Mouse (Mus musculus) cortical plate, adult 2 months (tissue): ENCODE measurements at regions not wholly inside any gene's neighbourhood (a gene's known extent, or its start where the extent isn't known, plus 50 kb on each side); places are given as distances from the start of the nearest gene placed in this dataset.

Experiments
- CTCF ChIP-seq: fragments of 200-500 bp; IDR thresholded peaks from 2 replicates; pipeline ENCODE4 v1.5.1; 2011; ENCODE audit warnings: mild to moderate bottlenecking, control low read depth, low read length; ENCODE audit not compliant: insufficient read depth; ENCODE audit errors: extremely low read depth
- POLR2A ChIP-seq: fragments of 200-500 bp; IDR thresholded peaks from 2 replicates; pipeline ENCODE4 v1.6.1; 2011; ENCODE audit warnings: mild to moderate bottlenecking, low read length, control low read depth; ENCODE audit not compliant: insufficient read depth; ENCODE audit errors: extremely low read depth

DNA sequence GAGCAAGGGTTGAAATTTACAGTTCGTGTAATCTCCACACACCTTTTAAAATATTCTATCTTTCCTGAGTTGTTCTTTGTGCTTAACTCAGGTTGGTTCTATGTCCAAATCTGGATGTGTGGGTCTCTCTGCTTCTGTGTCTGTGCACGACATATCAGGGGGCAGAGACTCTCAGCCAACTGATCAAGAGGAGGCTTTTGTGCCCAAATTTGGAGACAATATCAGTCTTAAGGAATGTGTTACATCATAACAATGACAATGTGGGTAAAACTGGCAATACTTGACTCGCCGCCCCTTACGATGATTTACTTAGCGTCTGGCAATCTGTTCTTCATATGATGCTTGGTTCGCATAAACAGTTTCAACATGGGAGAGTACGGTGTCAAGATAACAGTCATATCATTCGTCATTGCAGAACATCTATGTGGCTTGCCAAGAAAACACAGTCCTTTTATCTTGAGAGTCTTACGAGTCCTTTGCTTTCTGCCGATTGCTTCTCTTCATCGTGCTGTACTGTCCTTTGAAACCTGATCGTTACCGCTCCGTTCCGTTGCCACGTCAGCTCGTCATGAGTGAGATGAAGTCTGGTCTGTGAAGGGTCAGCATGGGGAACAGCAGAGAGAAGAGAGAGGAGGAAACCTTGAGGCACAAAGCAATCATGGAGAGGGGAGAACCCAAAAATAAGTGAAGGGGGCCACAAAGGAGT lies 2212.9 kb upstream of the Gm7489 start:
- TF ChIP-seq CTCF (no peak), POLR2A (no peak)
